Mouse (Mus musculus) limb, embryonic 14.5 days (tissue): ENCODE measurements at regions not wholly inside any gene's neighbourhood (a gene's known extent, or its start where the extent isn't known, plus 50 kb on each side); places are given as distances from the start of the nearest gene placed in this dataset.

Experiments used
- ATAC-seq: fragments of 200-750 bp; cut with Nextera tagmentation; 2 replicates; pipeline ENCODE4 v1.8.0; 2017; ENCODE audit warnings: low read depth, moderate number of reproducible peaks, moderate TSS enrichment; ENCODE audit not compliant: low FRiP score
- DNase-seq: peaks from one replicate; pipeline ENCODE4 v3.0.0-alpha.2; 2015; ENCODE audit warnings: low spot score
- H3K27ac ChIP-seq: fragments of 300-500 bp; sonication (generic); replicated peaks from 2 replicates; pipeline ENCODE4 v1.5.1; 2014; ENCODE audit warnings: low read depth, mild to moderate bottlenecking, low read length, moderate library complexity, mixed read lengths
- H3K27me3 ChIP-seq: fragments of 300-500 bp; sonication (generic); 2 replicates; pipeline ENCODE4 v1.6.1; 2014; ENCODE audit warnings: low read length, mixed read lengths; ENCODE audit not compliant: control insufficient read depth, insufficient read depth
- H3K36me3 ChIP-seq: fragments of 300-500 bp; sonication (generic); 2 replicates; pipeline ENCODE4 v1.6.1; 2014; ENCODE audit warnings: mild to moderate bottlenecking, low read length, moderate library complexity, mixed read lengths; ENCODE audit not compliant: control insufficient read depth, insufficient read depth
- H3K4me1 ChIP-seq: fragments of 300-500 bp; sonication (generic); 2 replicates; pipeline ENCODE4 v1.6.1; 2014; ENCODE audit warnings: antibody characterized with exemption, low read length, mixed read lengths; ENCODE audit not compliant: control insufficient read depth, insufficient read depth
- H3K4me2 ChIP-seq: fragments of 300-500 bp; sonication (generic); replicated peaks from 2 replicates; pipeline ENCODE4 v1.6.1; 2014; ENCODE audit warnings: low read depth, mild to moderate bottlenecking, low read length, moderate library complexity; ENCODE audit not compliant: severe bottlenecking
- H3K4me3 ChIP-seq: fragments of 300-500 bp; sonication (generic); replicated peaks from 2 replicates; pipeline ENCODE4 v1.5.1; 2014; ENCODE audit warnings: low read length
- H3K9ac ChIP-seq: fragments of 300-500 bp; sonication (generic); 2 replicates; pipeline ENCODE4 v1.6.1; 2014; ENCODE audit warnings: mild to moderate bottlenecking, low read depth, low read length, moderate library complexity; ENCODE audit not compliant: severe bottlenecking
- H3K9me3 ChIP-seq: fragments of 300-500 bp; sonication (generic); 2 replicates; pipeline ENCODE4 v1.6.1; 2016; ENCODE audit warnings: low read length; ENCODE audit not compliant: control insufficient read depth
- POLR2A ChIP-seq: fragments of 200-500 bp; IDR thresholded peaks from 2 replicates; pipeline ENCODE4 v1.8.0; 2012; ENCODE audit warnings: inconsistent platforms, mild to moderate bottlenecking, moderate library complexity, borderline replicate concordance; ENCODE audit not compliant: insufficient read depth, insufficient read length; ENCODE audit errors: extremely low read depth
- WGBS: fragments of 180-500 bp; shearing (Covaris S2); extraction: QIAGEN DNeasy Blood & Tissue Kit; methylation state at CpG from one replicate; pipeline ENCODE4 v1.1.7; 2014; 5-methylcytosine and 5-hydroxymethylcytosine counted together

GRCm38 (mm10) chr1:138343451-138343850 is 69.9 kb downstream of the Atp6v1g3 start:
- Histone ChIP-seq H3K27ac (no peak overlapping the region), H3K9ac (no peak overlapping the region), H3K9me3 (no peaks in the 10 kb centered on the region), H3K4me1 (no peaks in the 10 kb centered on the region), H3K36me3 (no peaks in the 10 kb centered on the region), H3K4me3 (no peak overlapping the region), H3K27me3 (no peaks in the 10 kb centered on the region), H3K4me2 (no peak overlapping the region)
- TF ChIP-seq POLR2A = no peak
- DNase-seq (no peak), ATAC-seq (no peak)
- 84% methylated on average over 4 of the region's 4 CpGs for WGBS

- H3K4me1 ChIP-seq = no peaks in the 10 kb centered on the region
- no peaks in the 10 kb centered on the region for H3K9me3 ChIP-seq
- no peak overlapping the region for H3K4me2 ChIP-seq
- TF ChIP-seq POLR2A = no peak
- DNase-seq (no peak), ATAC-seq (no peak)
- H3K27me3 ChIP-seq = no peaks in the 10 kb centered on the region
- H3K4me3 ChIP-seq = no peak overlapping the region
- H3K27ac ChIP-seq = no peak overlapping the region
- H3K9ac ChIP-seq = no peak overlapping the region
- no peaks in the 10 kb centered on the region for H3K36me3 ChIP-seq
- WGBS = 20% methylated on average over 4 of the region's 4 CpGs
Observed at GRCm38 (mm10) chr1:138344920-138345319, 71.4 kb downstream of the Atp6v1g3 start.

GRCm38 (mm10) chr1:138345992-138346391 is 72.5 kb downstream of the Atp6v1g3 start:
- DNase-seq (no peak), ATAC-seq (no peak)
- no peaks in the 10 kb centered on the region for H3K36me3 ChIP-seq
- peak overlapping the region; percentile 15 for H3K4me2 ChIP-seq
- no peak overlapping the region for H3K9ac ChIP-seq
- TF ChIP-seq POLR2A = no peak
- WGBS = 25% methylated on average over 10 of the region's 10 CpGs
- no peak overlapping the region for H3K27ac ChIP-seq
- no peak overlapping the region for H3K4me3 ChIP-seq
- H3K9me3 ChIP-seq = no peaks in the 10 kb centered on the region
- no peaks in the 10 kb centered on the region for H3K27me3 ChIP-seq
- no peaks in the 10 kb centered on the region for H3K4me1 ChIP-seq

- Histone ChIP-seq H3K27me3 (no peaks in the 10 kb centered on the region), H3K4me3 (no peak overlapping the region), H3K4me2 (no peak overlapping the region), H3K9ac (no peak overlapping the region), H3K9me3 (no peaks in the 10 kb centered on the region), H3K36me3 (no peaks in the 10 kb centered on the region), H3K4me1 (no peaks in the 10 kb centered on the region), H3K27ac (no peak overlapping the region)
- WGBS = 71% methylated on average over 5 of the region's 5 CpGs
- no peak for TF ChIP-seq POLR2A
- no peak for DNase-seq
- no peak for ATAC-seq
Observed at GRCm38 (mm10) chr1:138346904-138347303, 73.4 kb downstream of the Atp6v1g3 start.

GRCm38 (mm10) chr1:138348447-138348846 is 74.9 kb downstream of the Atp6v1g3 start:
- no peak for ATAC-seq
- Histone ChIP-seq H3K4me1 (no peaks in the 10 kb centered on the region), H3K36me3 (no peaks in the 10 kb centered on the region), H3K27me3 (no peaks in the 10 kb centered on the region), H3K4me3 (no peak overlapping the region), H3K9me3 (no peaks in the 10 kb centered on the region), H3K4me2 (no peak overlapping the region), H3K27ac (no peak overlapping the region), H3K9ac (no peak overlapping the region)
- WGBS = 56% methylated on average over 6 of the region's 6 CpGs
- TF ChIP-seq POLR2A = no peak
- DNase-seq = no peak

- Histone ChIP-seq H3K4me1 (no peaks in the 10 kb centered on the region), H3K9ac (no peak overlapping the region), H3K9me3 (no peaks in the 10 kb centered on the region), H3K27me3 (no peaks in the 10 kb centered on the region), H3K4me3 (no peak overlapping the region), H3K36me3 (no peaks in the 10 kb centered on the region), H3K4me2 (no peak overlapping the region), H3K27ac (no peak overlapping the region)
- ATAC-seq (no peak), DNase-seq (no peak)
- WGBS = 63% methylated on average over 2 of the region's 2 CpGs
- no peak for TF ChIP-seq POLR2A
Observed at GRCm38 (mm10) chr1:138349099-138349498, 75.6 kb downstream of the Atp6v1g3 start.
